Mouse (Mus musculus): ENCODE results near the gene Pafah2. TPM values are rescaled to one million over a fixed set of nuclear protein-coding genes. Genes with fewer than 3 reads are reported as not detected.
A peak's percentile ranks its signal among the peaks of the same experiment; 100 is the strongest.

Pafah2 gene
- polyA plus RNA-seq, 1 experiment from 2014 or later = 14.3 TPM

GRCm38 (mm10) chr4:134402571-134403262, 6.6 kb downstream of the Pafah2 start:
- no peak overlapping the region for H3K27ac ChIP-seq (ENCODE audit: low read depth)
- 0 out of 2 replicates have a peak, but pooled peaks cover 9% of the 10 kb centered on the region for H3K36me3 ChIP-seq (replicated peaks; ENCODE audit: insufficient read depth, low read length)
- no peak for DNase-seq
- H3K4me2 ChIP-seq (ENCODE audit: low read depth, low read length) = peak overlapping the region; percentile 46
- 25% methylated on average over 16 of the region's 16 CpGs for whole genome bisulfite sequencing (ENCODE audit: insufficient replicate concordance)
- ATAC-seq = no peak
- H3K9me3 ChIP-seq (ENCODE audit: low read length) = no peaks in the 10 kb centered on the region
- H3K4me3 ChIP-seq (ENCODE audit: low read depth, low read length) = no peak overlapping the region
- H3K4me1 ChIP-seq (ENCODE audit: insufficient read depth) = peaks cover 26% of the 10 kb centered on the region
- TF ChIP-seq EP300 (IDR thresholded peaks at IDR 0.05; ENCODE audit: low read depth) = no peak
- no peak for TF ChIP-seq CTCF (IDR thresholded peaks at IDR 0.05; ENCODE audit: low read depth)
- no peaks in the 10 kb centered on the region for H3K27me3 ChIP-seq (ENCODE audit: insufficient read depth, low read length)
- H3K9ac ChIP-seq (replicated peaks) = 0 out of 2 replicates have a peak overlapping the region, but pooled peaks have one; percentile 11

DNA sequence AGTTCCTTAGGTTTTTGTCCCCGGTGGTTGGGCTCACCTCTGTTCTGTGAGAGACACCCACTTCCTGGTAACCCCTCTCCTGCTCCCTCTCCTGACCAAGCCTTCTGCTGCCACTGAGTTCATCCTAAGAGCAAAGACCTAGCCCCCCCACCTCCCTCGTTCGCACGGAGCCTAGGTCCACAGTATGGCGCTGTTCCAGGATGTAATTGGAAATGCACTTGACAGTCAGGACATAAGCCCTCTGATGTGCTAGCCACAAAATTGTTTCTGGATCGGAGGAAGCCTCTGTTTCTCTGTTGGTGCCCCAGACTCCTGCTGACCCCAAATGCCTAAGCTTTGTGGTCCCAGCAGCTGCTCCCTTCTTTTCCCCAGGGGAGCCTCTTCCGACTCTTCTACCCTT, 7.6 kb downstream of the Pafah2 start:
- H3K4me2 ChIP-seq (ENCODE audit: low read depth, low read length) = no peak overlapping the region
- WGBS (ENCODE audit: insufficient replicate concordance) = 53% methylated on average over 7 of the region's 7 CpGs

DNA sequence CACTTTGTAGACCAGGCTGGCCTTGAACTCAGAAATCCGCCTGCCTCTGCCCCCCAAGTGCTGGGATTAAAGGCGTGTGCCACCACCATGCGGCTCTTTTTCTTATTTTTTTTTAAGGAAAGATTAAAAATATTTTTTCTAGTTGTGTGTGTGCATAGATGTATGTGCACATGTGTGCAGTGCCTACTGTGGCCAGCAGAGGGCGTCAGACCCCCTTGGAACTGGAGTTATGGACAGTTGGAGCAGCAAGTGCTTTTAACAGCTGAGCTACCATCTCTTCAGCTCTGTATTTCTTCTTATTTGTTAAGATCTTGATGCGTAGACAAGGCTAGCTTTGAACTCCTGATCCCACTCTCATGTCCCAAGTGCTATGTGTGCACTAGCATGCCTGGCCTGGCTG, 13.2 kb downstream of the Pafah2 start:
- peak; percentile 70 for TF ChIP-seq CTCF (IDR thresholded peaks at IDR 0.05; ENCODE audit: low read depth)
- no peak for TF ChIP-seq EP300 (IDR thresholded peaks at IDR 0.05; ENCODE audit: low read depth)
- Histone ChIP-seq H3K36me3 (replicated peaks; ENCODE audit: insufficient read depth, low read length) (peaks cover 23% of the 10 kb centered on the region), H3K9me3 (ENCODE audit: low read length) (no peaks in the 10 kb centered on the region), H3K27ac (ENCODE audit: low read depth) (no peak overlapping the region), H3K4me3 (ENCODE audit: low read depth, low read length) (no peak overlapping the region), H3K27me3 (ENCODE audit: insufficient read depth, low read length) (no peaks in the 10 kb centered on the region), H3K4me2 (ENCODE audit: low read depth, low read length) (no peak overlapping the region), H3K9ac (replicated peaks) (no peak overlapping the region), H3K4me1 (ENCODE audit: insufficient read depth) (no peaks in the 10 kb centered on the region)
- ATAC-seq (no peak), DNase-seq (peak; percentile 52)
- 65% methylated on average over 5 of the region's 5 CpGs for WGBS (ENCODE audit: insufficient replicate concordance)

More for the DNA sequence above, 7.6 kb downstream of the Pafah2 start:
- H3K36me3 ChIP-seq (replicated peaks; ENCODE audit: insufficient read depth, low read length) = 0 out of 2 replicates have a peak, but pooled peaks cover 9% of the 10 kb centered on the region
- H3K9ac ChIP-seq (replicated peaks) = no peak overlapping the region
- DNase-seq (no peak), ATAC-seq (no peak)
- no peak for TF ChIP-seq EP300 (IDR thresholded peaks at IDR 0.05; ENCODE audit: low read depth)
- peak; percentile 25; the same call in 1 of the 2 replicates for TF ChIP-seq CTCF (IDR thresholded peaks at IDR 0.05; ENCODE audit: low read depth)
- H3K27ac ChIP-seq (ENCODE audit: low read depth) = no peak overlapping the region
- H3K9me3 ChIP-seq (ENCODE audit: low read length) = no peaks in the 10 kb centered on the region
- no peaks in the 10 kb centered on the region for H3K27me3 ChIP-seq (ENCODE audit: insufficient read depth, low read length)
- H3K4me3 ChIP-seq (ENCODE audit: low read depth, low read length) = no peak overlapping the region
- peaks cover 26% of the 10 kb centered on the region for H3K4me1 ChIP-seq (ENCODE audit: insufficient read depth)

DNA sequence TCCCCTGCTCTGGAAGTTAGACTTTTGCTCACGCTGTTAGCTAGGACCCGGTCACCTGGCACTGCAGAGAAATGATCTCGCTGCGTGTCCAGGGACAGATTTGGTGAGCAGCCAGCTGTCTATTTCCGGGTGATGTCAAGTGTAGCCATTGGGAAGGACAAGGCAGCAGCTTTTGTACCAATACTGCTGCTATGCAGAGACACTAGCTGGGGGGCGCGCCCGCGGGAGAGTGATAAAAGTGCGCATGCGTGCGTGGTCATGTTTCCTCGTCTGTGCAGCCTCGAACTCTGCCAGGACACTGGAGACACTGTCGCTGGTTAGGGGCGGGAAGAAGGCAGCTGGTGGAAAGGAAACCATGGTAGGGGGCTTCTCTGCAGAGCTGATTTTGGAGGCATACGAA, 20.1 kb downstream of the Pafah2 start:
- no peaks in the 10 kb centered on the region for H3K27me3 ChIP-seq (ENCODE audit: insufficient read depth, low read length)
- DNase-seq (no peak), ATAC-seq (no peak)
- 83% methylated on average over 17 of the region's 17 CpGs for WGBS (ENCODE audit: insufficient replicate concordance)
- H3K27ac ChIP-seq (ENCODE audit: low read depth) = no peak overlapping the region
- H3K9me3 ChIP-seq (ENCODE audit: low read length) = no peaks in the 10 kb centered on the region
- H3K4me2 ChIP-seq (ENCODE audit: low read depth, low read length) = no peak overlapping the region
- H3K4me3 ChIP-seq (ENCODE audit: low read depth, low read length) = no peak overlapping the region
- TF ChIP-seq CTCF (IDR thresholded peaks at IDR 0.05; ENCODE audit: low read depth) (no peak), EP300 (IDR thresholded peaks at IDR 0.05; ENCODE audit: low read depth) (no peak)
- H3K36me3 ChIP-seq (replicated peaks; ENCODE audit: insufficient read depth, low read length) = peaks cover 33% of the 10 kb centered on the region
- no peak overlapping the region for H3K9ac ChIP-seq (replicated peaks)
- H3K4me1 ChIP-seq (ENCODE audit: insufficient read depth) = no peaks in the 10 kb centered on the region

- H3K4me1 ChIP-seq (ENCODE audit: insufficient read depth) = no peaks in the 10 kb centered on the region
- DNase-seq (no peak), ATAC-seq (no peak)
- WGBS (ENCODE audit: insufficient replicate concordance) = 88% methylated on average over 15 of the region's 15 CpGs
- H3K27me3 ChIP-seq (ENCODE audit: insufficient read depth, low read length) = no peaks in the 10 kb centered on the region
- H3K27ac ChIP-seq (ENCODE audit: low read depth) = no peak overlapping the region
- H3K9ac ChIP-seq (replicated peaks) = no peak overlapping the region
- no peak for TF ChIP-seq CTCF (IDR thresholded peaks at IDR 0.05; ENCODE audit: low read depth)
- TF ChIP-seq EP300 (IDR thresholded peaks at IDR 0.05; ENCODE audit: low read depth) = no peak
- H3K36me3 ChIP-seq (replicated peaks; ENCODE audit: insufficient read depth, low read length) = peaks cover 33% of the 10 kb centered on the region
- no peak overlapping the region for H3K4me3 ChIP-seq (ENCODE audit: low read depth, low read length)
- H3K9me3 ChIP-seq (ENCODE audit: low read length) = no peaks in the 10 kb centered on the region
- no peak overlapping the region for H3K4me2 ChIP-seq (ENCODE audit: low read depth, low read length)
These were observed 20.5 kb downstream of the Pafah2 start for GRCm38 (mm10) chr4:134416602-134417001.

DNA sequence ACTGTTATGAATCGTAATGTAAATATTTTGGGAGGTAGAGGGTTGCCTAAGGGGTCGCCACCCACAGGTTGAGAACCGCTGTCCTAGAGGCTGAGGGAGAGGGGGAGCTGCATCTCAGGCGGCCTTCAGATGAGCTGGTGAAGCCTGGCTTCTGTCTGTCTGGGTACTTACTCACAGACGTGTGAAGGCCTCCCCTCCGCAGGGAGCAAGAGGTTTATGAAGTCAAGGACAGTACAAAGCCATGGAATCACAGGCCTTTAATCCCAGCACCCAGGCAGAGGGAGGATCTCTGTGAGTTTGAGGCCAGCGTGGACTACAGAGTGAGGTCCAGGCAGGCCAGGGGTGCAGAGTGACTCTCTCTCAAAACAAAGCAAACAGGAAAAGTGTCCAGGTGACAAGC, 21.0 kb downstream of the Pafah2 start:
- H3K9me3 ChIP-seq (ENCODE audit: low read length) = no peaks in the 10 kb centered on the region
- TF ChIP-seq EP300 (IDR thresholded peaks at IDR 0.05; ENCODE audit: low read depth) (no peak), CTCF (IDR thresholded peaks at IDR 0.05; ENCODE audit: low read depth) (no peak)
- no peaks in the 10 kb centered on the region for H3K4me1 ChIP-seq (ENCODE audit: insufficient read depth)
- no peak overlapping the region for H3K9ac ChIP-seq (replicated peaks)
- DNase-seq (no peak), ATAC-seq (no peak)
- peaks cover 33% of the 10 kb centered on the region for H3K36me3 ChIP-seq (replicated peaks; ENCODE audit: insufficient read depth, low read length)
- no peak overlapping the region for H3K4me3 ChIP-seq (ENCODE audit: low read depth, low read length)
- WGBS (ENCODE audit: insufficient replicate concordance) = 76% methylated on average over 7 of the region's 7 CpGs
- no peak overlapping the region for H3K27ac ChIP-seq (ENCODE audit: low read depth)
- H3K4me2 ChIP-seq (ENCODE audit: low read depth, low read length) = no peak overlapping the region
- no peaks in the 10 kb centered on the region for H3K27me3 ChIP-seq (ENCODE audit: insufficient read depth, low read length)

Data from liver, postnatal 0 days (tissue).